Mouse (Mus musculus): ENCODE data around the gene Ccr6. TPM values are rescaled to one million over a fixed set of nuclear protein-coding genes. Genes with fewer than 3 reads are reported as not detected.

Ccr6 gene
- polyA plus RNA-seq, 1 experiment from 2014 or later: 0.68 TPM

DNA sequence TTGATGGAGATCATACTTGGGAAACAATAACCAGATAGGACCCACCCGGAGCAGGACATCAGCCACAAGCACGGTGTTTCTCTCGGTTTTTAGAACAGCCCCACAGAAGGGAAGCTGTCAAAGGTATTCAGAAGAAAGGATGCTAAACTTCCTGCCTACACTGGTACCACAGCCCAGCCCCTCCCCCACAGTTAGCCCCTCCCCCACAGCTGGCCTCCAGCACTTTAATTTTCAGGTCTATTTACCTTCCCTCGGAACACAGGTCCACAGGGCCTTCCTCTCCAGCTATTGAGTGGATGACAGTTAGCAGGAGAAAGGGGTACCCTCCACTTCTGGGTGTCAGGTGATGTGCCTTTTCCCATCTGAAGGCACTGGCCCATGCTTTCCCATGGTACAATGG is 4.7 kb downstream of the Ccr6 start:
- H3K4me2 ChIP-seq (ENCODE audit: low read length): no peak overlapping the region
- no peaks in the 10 kb centered on the region for H3K36me3 ChIP-seq (ENCODE audit: control insufficient read depth, insufficient read depth, low read length)
- H3K4me3 ChIP-seq (ENCODE audit: low read depth, low read length): no peak overlapping the region
- no peaks in the 10 kb centered on the region for H3K27me3 ChIP-seq (replicated peaks; ENCODE audit: control insufficient read depth, insufficient read depth, low read length)
- H3K9ac ChIP-seq (ENCODE audit: low read length): no peak overlapping the region
- H3K9me3 ChIP-seq (ENCODE audit: control insufficient read depth, low read length): no peaks in the 10 kb centered on the region
- no peaks in the 10 kb centered on the region for H3K4me1 ChIP-seq (replicated peaks; ENCODE audit: control insufficient read depth, insufficient read depth, low read length)
- DNase-seq (ENCODE audit: low spot score) (no peak), ATAC-seq (replicated peaks; ENCODE audit: low FRiP score, low TSS enrichment, low read depth) (no peak)
- no peak overlapping the region for H3K27ac ChIP-seq (ENCODE audit: low read depth)
- WGBS: 67% methylated on average over 4 of the region's 4 CpGs

DNA sequence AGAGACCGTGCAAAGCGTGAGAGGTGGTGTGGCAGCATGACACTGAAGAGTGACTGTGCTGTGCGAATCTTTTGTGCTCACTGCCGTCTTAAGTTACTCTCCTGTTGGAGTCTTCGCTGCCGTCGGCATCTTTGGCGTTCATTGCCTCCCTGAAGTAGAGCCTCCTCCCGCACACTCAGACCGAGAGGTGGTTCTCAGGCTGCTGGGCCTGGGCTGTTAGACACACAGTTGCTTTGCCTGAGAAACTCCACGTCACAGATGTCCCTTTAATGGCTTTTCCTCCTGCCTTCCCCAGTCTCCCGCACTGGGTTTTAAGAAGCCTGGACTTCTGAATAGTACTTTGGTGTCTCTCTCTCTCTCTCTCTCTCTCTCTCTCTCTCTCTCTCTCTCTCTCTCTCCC is 5.8 kb downstream of the Ccr6 start:
- no peaks in the 10 kb centered on the region for H3K4me1 ChIP-seq (replicated peaks; ENCODE audit: control insufficient read depth, insufficient read depth, low read length)
- no peak overlapping the region for H3K4me3 ChIP-seq (ENCODE audit: low read depth, low read length)
- H3K27me3 ChIP-seq (replicated peaks; ENCODE audit: control insufficient read depth, insufficient read depth, low read length): no peaks in the 10 kb centered on the region
- ATAC-seq (replicated peaks; ENCODE audit: low FRiP score, low TSS enrichment, low read depth) (no peak), DNase-seq (ENCODE audit: low spot score) (no peak)
- H3K36me3 ChIP-seq (ENCODE audit: control insufficient read depth, insufficient read depth, low read length): no peaks in the 10 kb centered on the region
- no peaks in the 10 kb centered on the region for H3K9me3 ChIP-seq (ENCODE audit: control insufficient read depth, low read length)
- no peak overlapping the region for H3K9ac ChIP-seq (ENCODE audit: low read length)
- H3K27ac ChIP-seq (ENCODE audit: low read depth): no peak overlapping the region
- no peak overlapping the region for H3K4me2 ChIP-seq (ENCODE audit: low read length)
- 78% methylated on average over 12 of the region's 12 CpGs for WGBS

- H3K36me3 ChIP-seq (ENCODE audit: control insufficient read depth, insufficient read depth, low read length): no peaks in the 10 kb centered on the region
Observed at GRCm38 (mm10) chr17:8242186-8242585, 6.3 kb downstream of the Ccr6 start.

DNA sequence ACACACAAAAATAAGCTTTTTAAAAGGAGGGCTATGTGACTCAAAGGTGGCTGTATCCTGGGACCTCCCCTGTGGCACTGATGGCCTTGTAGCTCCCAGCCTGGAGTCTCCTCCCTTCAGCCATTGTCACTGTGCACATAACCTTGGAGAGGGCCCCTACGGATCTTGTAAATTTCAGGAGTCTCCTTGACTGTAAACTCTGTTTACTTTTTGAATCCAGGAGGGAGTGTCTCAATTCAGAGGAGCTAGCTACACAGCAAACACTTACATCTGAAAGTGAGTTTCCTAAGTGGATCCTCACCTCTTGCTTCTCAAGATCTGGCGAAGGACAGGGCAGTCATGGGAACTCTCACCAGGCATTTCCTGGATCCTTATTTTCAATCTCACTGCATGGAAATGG is 8.3 kb downstream of the Ccr6 start:
- H3K4me2 ChIP-seq (ENCODE audit: low read length): no peak overlapping the region
- H3K27ac ChIP-seq (ENCODE audit: low read depth): no peak overlapping the region
- H3K9me3 ChIP-seq (ENCODE audit: control insufficient read depth, low read length): no peaks in the 10 kb centered on the region
- no peak for ATAC-seq (replicated peaks; ENCODE audit: low FRiP score, low TSS enrichment, low read depth)
- no peaks in the 10 kb centered on the region for H3K36me3 ChIP-seq (ENCODE audit: control insufficient read depth, insufficient read depth, low read length)
- no peak for DNase-seq (ENCODE audit: low spot score)
- no peak overlapping the region for H3K9ac ChIP-seq (ENCODE audit: low read length)
- 58% methylated on average over 2 of the region's 2 CpGs for WGBS
- no peak overlapping the region for H3K4me3 ChIP-seq (ENCODE audit: low read depth, low read length)
- no peaks in the 10 kb centered on the region for H3K4me1 ChIP-seq (replicated peaks; ENCODE audit: control insufficient read depth, insufficient read depth, low read length)
- no peaks in the 10 kb centered on the region for H3K27me3 ChIP-seq (replicated peaks; ENCODE audit: control insufficient read depth, insufficient read depth, low read length)

More at GRCm38 (mm10) chr17:8242186-8242585, 6.3 kb downstream of the Ccr6 start:
- Histone ChIP-seq H3K27me3 (replicated peaks; ENCODE audit: control insufficient read depth, insufficient read depth, low read length) (no peaks in the 10 kb centered on the region), H3K4me3 (ENCODE audit: low read depth, low read length) (no peak overlapping the region), H3K9me3 (ENCODE audit: control insufficient read depth, low read length) (no peaks in the 10 kb centered on the region), H3K27ac (ENCODE audit: low read depth) (no peak overlapping the region), H3K4me2 (ENCODE audit: low read length) (no peak overlapping the region), H3K4me1 (replicated peaks; ENCODE audit: control insufficient read depth, insufficient read depth, low read length) (no peaks in the 10 kb centered on the region), H3K9ac (ENCODE audit: low read length) (no peak overlapping the region)
- DNase-seq (ENCODE audit: low spot score) (no peak), ATAC-seq (replicated peaks; ENCODE audit: low FRiP score, low TSS enrichment, low read depth) (no peak)
- 86% methylated on average over 11 of the region's 11 CpGs for WGBS

DNA sequence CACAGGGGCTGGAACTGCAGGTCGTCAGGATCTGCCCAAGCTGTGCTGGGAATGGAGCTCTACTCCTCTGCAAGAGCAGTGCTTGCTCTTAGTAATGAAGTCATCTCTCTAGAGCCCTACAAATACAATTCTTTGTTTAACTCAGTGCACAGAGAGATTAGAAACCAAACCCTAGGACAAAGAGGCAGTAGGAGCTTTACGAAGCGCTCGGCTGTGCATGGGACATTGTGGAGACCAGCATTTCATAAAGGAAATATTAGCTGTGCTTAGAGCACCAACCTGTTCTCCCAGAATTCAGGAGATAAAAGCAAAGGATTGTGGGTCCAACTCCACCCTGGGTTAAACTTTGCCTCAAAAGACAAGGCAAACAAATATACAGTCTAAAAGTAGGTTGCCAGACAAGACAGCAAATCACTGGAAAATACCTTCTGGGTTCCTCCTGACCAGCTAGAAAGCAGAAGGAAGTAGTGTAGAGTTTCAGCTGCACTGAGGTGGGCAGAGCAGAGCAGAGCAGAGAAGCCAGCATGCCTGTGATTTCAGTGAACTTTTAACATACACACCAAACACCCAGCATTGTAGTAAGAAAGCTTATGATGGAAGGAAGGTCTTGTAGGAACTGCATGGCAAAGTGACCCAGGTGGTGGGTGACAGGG is 10.4 kb downstream of the Ccr6 start:
- H3K27ac ChIP-seq (ENCODE audit: low read depth): 0 out of 2 replicates have a peak overlapping the region, but pooled peaks have one; percentile 16
- H3K9me3 ChIP-seq (ENCODE audit: control insufficient read depth, low read length): no peaks in the 10 kb centered on the region
- 71% methylated on average over 4 of the region's 4 CpGs for WGBS
- H3K9ac ChIP-seq (ENCODE audit: low read length): no peak overlapping the region
- H3K36me3 ChIP-seq (ENCODE audit: control insufficient read depth, insufficient read depth, low read length): no peaks in the 10 kb centered on the region
- ATAC-seq (replicated peaks; ENCODE audit: low FRiP score, low TSS enrichment, low read depth): no peak
- no peak overlapping the region for H3K4me3 ChIP-seq (ENCODE audit: low read depth, low read length)
- H3K4me2 ChIP-seq (ENCODE audit: low read length): no peak overlapping the region
- H3K4me1 ChIP-seq (replicated peaks; ENCODE audit: control insufficient read depth, insufficient read depth, low read length): no peaks in the 10 kb centered on the region
- H3K27me3 ChIP-seq (replicated peaks; ENCODE audit: control insufficient read depth, insufficient read depth, low read length): no peaks in the 10 kb centered on the region
- DNase-seq (ENCODE audit: low spot score): no peak

DNA sequence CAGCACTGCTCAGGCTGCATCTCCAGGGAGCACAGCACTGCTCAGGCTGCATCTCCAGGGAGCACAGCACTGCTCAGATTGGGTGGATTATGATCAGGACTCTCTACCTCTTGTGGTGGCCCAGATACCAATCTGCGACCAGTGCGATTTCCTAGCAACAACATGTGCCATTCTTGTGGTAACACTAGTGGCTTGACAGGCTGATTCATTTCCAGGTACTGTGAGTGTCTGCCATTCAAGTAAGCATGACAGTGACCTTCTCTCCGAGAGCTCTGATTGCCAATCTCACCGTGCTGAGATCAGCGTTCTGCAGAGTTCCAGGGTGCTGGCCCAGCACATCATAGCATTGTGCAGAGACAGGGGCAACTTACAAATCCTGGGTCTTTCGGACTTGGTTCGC is 15.9 kb downstream of the Ccr6 start:
- Histone ChIP-seq H3K27ac (ENCODE audit: low read depth) (no peak overlapping the region), H3K9ac (ENCODE audit: low read length) (no peak overlapping the region), H3K4me3 (ENCODE audit: low read depth, low read length) (no peak overlapping the region), H3K9me3 (ENCODE audit: control insufficient read depth, low read length) (no peaks in the 10 kb centered on the region), H3K4me1 (replicated peaks; ENCODE audit: control insufficient read depth, insufficient read depth, low read length) (no peaks in the 10 kb centered on the region), H3K4me2 (ENCODE audit: low read length) (no peak overlapping the region), H3K36me3 (ENCODE audit: control insufficient read depth, insufficient read depth, low read length) (no peaks in the 10 kb centered on the region), H3K27me3 (replicated peaks; ENCODE audit: control insufficient read depth, insufficient read depth, low read length) (no peaks in the 10 kb centered on the region)
- DNase-seq (ENCODE audit: low spot score): no peak
- ATAC-seq (replicated peaks; ENCODE audit: low FRiP score, low TSS enrichment, low read depth): no peak
- 96% methylated on average over 7 of the region's 7 CpGs for WGBS

DNA sequence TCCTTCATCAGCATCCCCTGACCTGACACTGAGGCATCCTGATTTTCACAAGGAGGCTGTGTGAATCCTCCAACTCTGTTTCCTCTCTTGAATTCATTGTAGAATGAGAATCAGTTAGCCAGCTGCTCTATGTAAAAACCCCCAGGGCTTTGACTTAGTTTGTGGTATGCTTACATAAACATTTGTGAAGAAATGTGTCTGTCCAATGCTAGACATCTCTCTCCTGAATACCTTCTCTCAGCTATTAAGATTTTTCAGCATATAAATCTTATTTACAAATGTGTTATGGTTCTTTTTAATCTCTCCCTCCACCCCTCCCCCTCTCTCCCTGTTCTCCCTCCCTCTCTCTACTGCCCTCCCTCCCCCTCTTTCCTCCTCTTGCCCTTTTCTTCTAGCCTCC is 18.4 kb downstream of the Ccr6 start:
- ATAC-seq (replicated peaks; ENCODE audit: low FRiP score, low TSS enrichment, low read depth) (no peak), DNase-seq (ENCODE audit: low spot score) (no peak)
- Histone ChIP-seq H3K4me1 (replicated peaks; ENCODE audit: control insufficient read depth, insufficient read depth, low read length) (no peaks in the 10 kb centered on the region), H3K4me2 (ENCODE audit: low read length) (no peak overlapping the region), H3K27me3 (replicated peaks; ENCODE audit: control insufficient read depth, insufficient read depth, low read length) (no peaks in the 10 kb centered on the region), H3K9ac (ENCODE audit: low read length) (no peak overlapping the region), H3K36me3 (ENCODE audit: control insufficient read depth, insufficient read depth, low read length) (no peaks in the 10 kb centered on the region), H3K9me3 (ENCODE audit: control insufficient read depth, low read length) (no peaks in the 10 kb centered on the region), H3K4me3 (ENCODE audit: low read depth, low read length) (no peak overlapping the region), H3K27ac (ENCODE audit: low read depth) (peak overlapping the region; percentile 19; the same call in 1 of the 2 replicates)

DNA sequence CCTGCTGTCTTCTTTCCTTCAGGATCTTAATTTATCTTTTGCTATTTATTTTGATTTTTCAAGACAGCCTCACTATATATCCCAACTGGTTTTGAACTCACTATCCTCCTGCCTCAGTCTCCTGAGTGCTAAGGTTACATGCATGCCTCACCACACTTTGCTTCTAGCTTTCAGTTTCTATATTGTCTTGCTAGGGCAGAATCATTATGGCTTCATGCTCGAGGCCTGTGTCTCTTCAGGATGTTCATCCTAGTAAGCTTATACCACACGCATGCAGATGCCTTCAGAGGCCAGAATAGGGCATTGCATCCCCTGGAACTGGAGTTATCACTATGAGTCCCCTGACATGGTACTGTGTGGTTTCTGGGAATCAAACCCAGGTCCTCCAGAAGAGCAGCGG is 19.1 kb downstream of the Ccr6 start:
- Histone ChIP-seq H3K27ac (ENCODE audit: low read depth) (no peak overlapping the region), H3K27me3 (replicated peaks; ENCODE audit: control insufficient read depth, insufficient read depth, low read length) (no peaks in the 10 kb centered on the region), H3K4me3 (ENCODE audit: low read depth, low read length) (no peak overlapping the region), H3K9ac (ENCODE audit: low read length) (no peak overlapping the region), H3K4me2 (ENCODE audit: low read length) (no peak overlapping the region), H3K4me1 (replicated peaks; ENCODE audit: control insufficient read depth, insufficient read depth, low read length) (no peaks in the 10 kb centered on the region), H3K36me3 (ENCODE audit: control insufficient read depth, insufficient read depth, low read length) (no peaks in the 10 kb centered on the region), H3K9me3 (ENCODE audit: control insufficient read depth, low read length) (no peaks in the 10 kb centered on the region)
- WGBS: 60% methylated on average over 3 of the region's 3 CpGs
- ATAC-seq (replicated peaks; ENCODE audit: low FRiP score, low TSS enrichment, low read depth): no peak
- DNase-seq (ENCODE audit: low spot score): no peak

DNA sequence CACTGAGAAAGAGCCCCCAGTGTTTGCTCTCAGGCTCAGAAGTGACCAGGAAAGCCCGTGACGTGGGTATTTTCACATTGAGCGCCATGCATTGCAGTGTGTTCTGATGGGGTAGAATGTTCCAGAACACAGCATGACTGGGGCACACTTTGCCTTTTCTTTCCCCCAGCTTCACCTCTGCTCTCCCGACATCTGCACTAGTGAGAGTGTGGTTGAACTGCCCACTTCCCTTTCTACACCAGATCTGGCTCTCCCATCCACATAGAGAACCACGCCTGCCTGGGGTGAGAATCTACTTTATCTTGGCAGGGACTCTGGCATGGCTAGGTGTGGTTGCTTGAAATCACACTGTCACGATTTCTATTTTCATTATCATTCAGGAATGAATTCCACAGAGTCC is 19.7 kb downstream of the Ccr6 start:
- no peak for DNase-seq (ENCODE audit: low spot score)
- Histone ChIP-seq H3K4me1 (replicated peaks; ENCODE audit: control insufficient read depth, insufficient read depth, low read length) (no peaks in the 10 kb centered on the region), H3K9ac (ENCODE audit: low read length) (no peak overlapping the region), H3K4me2 (ENCODE audit: low read length) (no peak overlapping the region), H3K27ac (ENCODE audit: low read depth) (no peak overlapping the region), H3K4me3 (ENCODE audit: low read depth, low read length) (no peak overlapping the region), H3K9me3 (ENCODE audit: control insufficient read depth, low read length) (no peaks in the 10 kb centered on the region), H3K27me3 (replicated peaks; ENCODE audit: control insufficient read depth, insufficient read depth, low read length) (no peaks in the 10 kb centered on the region), H3K36me3 (ENCODE audit: control insufficient read depth, insufficient read depth, low read length) (no peaks in the 10 kb centered on the region)
- ATAC-seq (replicated peaks; ENCODE audit: low FRiP score, low TSS enrichment, low read depth): no peak
- 90% methylated on average over 6 of the region's 6 CpGs for WGBS
